Mouse (Mus musculus) CD4-positive, CD25-positive, alpha-beta regulatory T cell (primary cell): ENCODE measurements around the gene B630019K06Rik. TPM values are rescaled to one million over a fixed set of nuclear protein-coding genes. Genes with fewer than 3 reads are reported as not detected.

Experiments
- polyA plus RNA-seq: library from polyadenylated mRNA; unstranded; fragments of 100-300 nt; shearing (Covaris generic); gene quantifications from one replicate; pipeline ENCODE4 v1.2.1, GENCODE M21; 2017

B630019K06Rik gene
- polyA plus RNA-seq, result 1.8 TPM

DNA sequence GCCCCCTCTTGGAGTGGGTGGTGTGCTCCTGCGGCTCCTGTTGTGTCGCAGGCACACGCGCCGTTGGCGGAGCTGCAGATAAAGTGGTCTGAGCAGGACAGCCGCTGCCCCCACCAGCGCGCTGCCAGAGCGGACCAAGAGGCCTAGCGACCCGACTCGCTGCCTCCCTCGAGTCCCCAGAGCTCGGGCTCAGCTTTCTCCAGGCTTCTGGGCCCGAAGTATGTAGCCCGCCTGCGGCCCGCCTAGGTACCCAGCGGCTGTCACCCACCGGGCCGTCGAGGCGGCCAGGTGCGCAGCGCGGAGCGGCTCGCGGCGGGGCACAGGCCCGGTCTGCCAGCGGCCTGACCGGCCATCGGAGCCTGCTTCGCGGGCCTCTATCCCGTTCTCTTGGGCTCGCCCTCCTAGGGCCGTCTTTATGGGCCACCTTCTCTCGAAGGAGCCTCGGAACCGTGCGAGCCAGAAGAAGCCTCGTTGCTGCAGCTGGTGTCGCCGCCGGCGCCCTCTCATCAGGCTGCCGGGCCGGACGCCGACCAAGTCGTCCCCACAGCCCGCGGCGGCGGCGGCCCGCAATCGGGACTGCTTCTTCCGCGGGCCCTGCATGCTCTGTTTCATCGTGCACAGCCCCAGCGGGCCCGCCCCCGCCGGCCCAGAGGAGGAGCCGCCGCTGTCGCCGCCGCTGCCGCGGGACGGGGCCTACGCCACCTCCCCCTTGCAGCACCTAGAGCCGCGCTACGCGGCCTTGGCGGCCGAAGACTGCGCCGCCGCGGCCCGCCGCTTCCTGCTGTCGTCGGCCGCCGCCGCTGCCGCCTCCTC is at the start of gene B630019K06Rik:
B630019K06Rik (plus strand) TSS at position 40 of the 813 bp plus-strand sequence.

DNA sequence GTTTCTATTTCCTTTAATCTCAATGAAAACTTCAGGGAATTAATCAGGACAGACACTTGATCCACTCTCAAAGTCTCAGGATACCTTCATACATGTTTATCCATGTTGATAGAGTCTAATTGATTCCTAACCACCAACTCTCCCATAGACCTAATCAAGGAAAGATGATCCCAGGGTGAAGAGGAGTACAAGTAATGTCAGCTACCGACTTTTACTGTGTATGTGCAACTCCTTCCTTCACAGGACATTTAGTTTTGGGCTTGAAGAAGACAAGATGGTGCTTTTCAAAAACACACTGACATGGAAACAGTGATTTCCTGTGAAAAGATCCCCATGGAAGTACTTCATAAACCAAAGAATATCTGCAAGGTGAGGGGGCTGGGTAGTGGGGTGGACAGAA is 48.5 kb upstream of the B630019K06Rik start, which contains the start of gene Gm6592:
Gm6592 (plus strand) TSS at position 301 of the 400 bp plus-strand sequence.

DNA sequence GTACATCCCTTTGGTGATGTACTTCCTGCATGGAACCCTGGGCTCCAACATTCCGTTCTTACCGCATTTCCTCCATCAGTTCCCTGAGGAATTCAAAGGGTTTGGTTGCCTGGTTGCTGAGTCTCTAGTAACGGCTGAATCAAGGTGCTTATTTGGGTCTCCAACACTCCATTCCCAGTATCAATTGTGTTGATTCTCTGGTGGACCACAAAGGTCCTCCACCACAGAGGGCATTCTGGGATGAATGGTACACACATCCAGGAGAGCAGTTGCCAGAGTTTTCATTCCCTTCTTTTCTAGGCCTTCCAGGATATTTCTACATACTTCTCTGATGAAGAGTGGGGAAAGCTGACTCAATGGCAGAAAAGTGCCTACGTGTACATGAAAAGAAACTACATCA is 18.2 kb upstream of the B630019K06Rik start, which contains the start of gene Gm5751:
Gm5751 (plus strand) TSS at position 301 of the 400 bp plus-strand sequence.

Other genes starting within 250 kb of the B630019K06Rik start
- gene Ssxb8, start 201.5 kb upstream of the B630019K06Rik start, polyA plus RNA-seq, result not detected
- not detected for gene Ssx9, start 143.9 kb upstream of the B630019K06Rik start, polyA plus RNA-seq
- not detected for gene Ssxb5, start 88.7 kb upstream of the B630019K06Rik start, polyA plus RNA-seq
- gene Gm6592, start 48.4 kb upstream of the B630019K06Rik start, polyA plus RNA-seq, result not detected
- not detected for gene Gm5751, start 18.1 kb upstream of the B630019K06Rik start, polyA plus RNA-seq
- not detected for gene Fthl17b, start 70.6 kb downstream of the B630019K06Rik start, polyA plus RNA-seq
- gene Fthl17c, start 84.2 kb downstream of the B630019K06Rik start, polyA plus RNA-seq, result not detected
- gene Fthl17d, start 94.4 kb downstream of the B630019K06Rik start, polyA plus RNA-seq, result not detected
- gene Fthl17e, start 141.1 kb downstream of the B630019K06Rik start, polyA plus RNA-seq, result not detected
- not detected for gene Fthl17f, start 170.6 kb downstream of the B630019K06Rik start, polyA plus RNA-seq
- gene 4930402K13Rik, start 212.2 kb downstream of the B630019K06Rik start, polyA plus RNA-seq, result not detected